Mouse (Mus musculus) stomach, adult 2 months (tissue): Measurements from ENCODE around the gene Abt1. TPM values are rescaled to one million over a fixed set of nuclear protein-coding genes. Genes with fewer than 3 reads are reported as not detected.

Experiments
- polyA plus RNA-seq: library from polyadenylated mRNA; depleted of rRNA; stranded (reverse); fragments of >200 nt; gene quantifications from 2 replicates; pipeline ENCODE4 v1.2.3, GENCODE M21; 2012; rRNA removed

Gene Abt1
- polyA plus RNA-seq, result 0.47 and 0.56 TPM in 2 replicates

DNA sequence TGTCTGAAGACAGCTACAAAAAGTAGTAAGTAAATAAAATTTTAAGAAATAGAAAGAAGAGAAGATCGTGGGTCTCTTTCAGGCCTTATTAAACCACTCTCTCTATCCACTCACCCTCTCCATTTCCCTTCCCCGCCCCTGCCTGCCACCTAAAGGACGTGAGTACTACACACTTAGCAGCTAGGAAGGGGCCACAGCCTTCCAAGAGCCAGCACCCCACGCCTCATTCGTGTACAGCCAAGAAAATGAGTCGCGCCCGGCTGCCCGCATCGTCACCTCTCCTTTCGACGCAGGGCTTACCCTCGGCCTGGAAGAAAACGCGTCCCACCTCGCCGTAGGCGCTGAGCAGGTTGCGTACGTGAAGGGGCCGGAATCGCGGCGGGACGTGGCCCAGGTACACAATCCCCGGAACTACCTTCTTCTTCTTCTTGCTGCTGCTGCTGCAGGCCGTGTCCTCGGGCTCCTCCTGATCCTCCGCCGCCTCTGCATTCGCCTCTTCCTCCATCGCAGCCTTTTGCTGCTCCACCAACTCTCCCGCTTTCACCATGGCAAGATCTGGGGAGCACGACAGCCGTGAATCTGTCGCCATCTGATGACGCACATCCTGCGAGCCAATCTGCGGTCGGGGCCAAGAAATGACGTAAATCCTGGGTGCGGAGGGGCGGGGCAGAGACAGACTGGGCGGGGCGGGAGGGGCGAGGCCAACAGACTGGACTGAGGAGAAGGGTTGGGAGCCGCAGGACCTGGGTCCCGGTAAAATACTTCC, at the start of gene Abt1:
Gene Abt1, minus strand, starts transcription at position 581 of the 766 bp plus-strand sequence.

DNA sequence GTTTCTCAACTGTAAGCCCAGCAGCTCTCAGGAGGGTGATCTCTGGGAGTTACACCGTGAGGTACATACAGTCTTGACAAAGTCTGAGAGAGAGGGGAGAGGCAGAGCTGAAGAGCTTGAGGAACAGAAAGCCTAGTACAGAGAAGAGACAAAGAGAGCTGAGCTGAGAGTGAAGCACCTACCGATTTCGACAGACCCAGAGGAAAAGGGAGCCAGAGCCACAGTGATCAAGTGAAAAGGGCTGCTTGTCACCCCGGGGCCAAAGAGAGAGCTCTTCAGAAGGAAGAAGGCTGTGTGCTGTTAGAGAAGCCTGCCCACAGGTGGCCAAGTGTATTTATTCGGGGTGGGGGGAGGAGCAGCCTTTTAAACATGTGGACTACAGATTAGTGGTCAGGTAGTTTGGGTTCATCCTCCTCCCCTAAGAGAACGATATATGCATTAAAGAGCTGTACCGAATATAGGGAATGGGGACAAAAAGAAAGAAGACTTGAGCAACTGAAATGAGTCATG, 42.0 kb upstream of the Abt1 start, which contains the start of gene Btn1a1:
Gene Btn1a1, minus strand, starts transcription at position 302 of the 510 bp plus-strand sequence.

DNA sequence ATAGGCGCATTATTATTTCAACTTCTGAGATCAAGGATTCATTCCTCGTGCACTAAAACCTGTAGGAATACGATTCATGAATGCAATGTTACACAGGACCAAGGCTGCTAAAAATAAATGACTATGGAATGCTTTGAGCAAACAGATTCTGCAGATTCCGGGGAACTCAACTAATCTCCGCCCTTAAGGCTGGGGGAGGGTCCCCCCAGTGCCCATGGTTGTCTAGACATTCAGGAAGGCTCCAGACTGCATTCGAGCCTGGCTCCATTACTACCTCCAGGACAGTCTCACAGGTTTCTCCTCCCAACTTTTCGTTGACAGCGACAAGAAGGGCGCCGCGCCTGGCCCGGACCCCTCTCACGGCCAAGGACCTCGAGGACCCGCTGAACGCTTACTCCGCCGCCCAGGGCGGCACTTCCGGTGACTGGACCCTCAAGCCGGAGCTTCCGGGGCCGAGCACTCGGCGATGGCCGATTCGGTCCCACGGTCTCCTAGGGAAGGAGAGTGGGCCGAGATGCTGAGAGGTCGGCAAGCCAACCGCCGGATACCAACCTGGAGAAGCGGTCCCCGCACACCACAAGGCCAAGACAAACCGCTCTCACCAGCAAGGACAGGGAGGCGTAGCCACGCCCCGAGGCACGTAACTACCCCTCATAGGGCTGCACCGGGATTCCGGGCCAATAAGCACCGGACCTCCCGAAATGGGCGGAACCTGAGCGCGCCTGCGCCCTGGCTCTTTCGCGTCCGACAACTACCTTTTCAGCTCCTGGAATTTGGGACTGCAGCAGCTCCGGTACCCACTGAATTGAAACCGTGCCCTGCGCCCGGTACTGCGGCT, 54.9 kb downstream of the Abt1 start, which contains the start of gene Zfp322a:
Gene Zfp322a, minus strand, starts transcription at position 626 of the 838 bp plus-strand sequence.

Other genes starting within 250 kb of the Abt1 start
- not detected in 2 replicates for gene Vmn1r220, start 235.9 kb downstream of the Abt1 start, polyA plus RNA-seq
- gene Vmn1r221, start 209.7 kb downstream of the Abt1 start, polyA plus RNA-seq, result not detected in 2 replicates
- gene Vmn1r222, start 187.9 kb downstream of the Abt1 start, polyA plus RNA-seq, result not detected in 2 replicates
- gene Vmn1r223, start 176.7 kb downstream of the Abt1 start, polyA plus RNA-seq, result not detected in 2 replicates
- 0.19 and 0.23 TPM in 2 replicates for gene Zfp322a, start 54.7 kb downstream of the Abt1 start, polyA plus RNA-seq
- gene Btn1a1, start 42.0 kb upstream of the Abt1 start, polyA plus RNA-seq, result 0.02 TPM in 2 replicates
- gene Btn2a2, start 65.0 kb upstream of the Abt1 start, polyA plus RNA-seq, result not detected in 2 replicates
- 10.2 and 16.4 TPM in 2 replicates for gene Hist1h4h, start 107.2 kb upstream of the Abt1 start, polyA plus RNA-seq
- 126 and 148 TPM in 2 replicates for gene Hist1h2af, start 110.0 kb upstream of the Abt1 start, polyA plus RNA-seq
- gene Hist1h3g, start 111.6 kb upstream of the Abt1 start, polyA plus RNA-seq, result 15.8 and 18.3 TPM in 2 replicates
- 0.87 and 1.9 TPM in 2 replicates for gene Hist1h2bh, start 119.5 kb upstream of the Abt1 start, polyA plus RNA-seq
- gene Hist1h3f, start 120.2 kb upstream of the Abt1 start, polyA plus RNA-seq, result 4.2 and 5.6 TPM in 2 replicates
- gene Hist1h4f, start 127.8 kb upstream of the Abt1 start, polyA plus RNA-seq, result 2.2 and 2.4 TPM in 2 replicates
- gene Hist1h1d, start 129.4 kb upstream of the Abt1 start, polyA plus RNA-seq, result 0.04 and 0.10 TPM in 2 replicates
- gene Hist1h3e, start 138.5 kb upstream of the Abt1 start, polyA plus RNA-seq, result 13.8 and 14.4 TPM in 2 replicates
- gene Hist1h2ae, start 147.4 kb upstream of the Abt1 start, polyA plus RNA-seq, result 3.3 and 7.8 TPM in 2 replicates
- 15.0 and 22.9 TPM in 2 replicates for gene Hist1h2bg, start 147.5 kb upstream of the Abt1 start, polyA plus RNA-seq
- gene Hist1h2bf, start 150.3 kb upstream of the Abt1 start, polyA plus RNA-seq, result 5.2 and 7.1 TPM in 2 replicates
- gene Hist1h2ad, start 150.5 kb upstream of the Abt1 start, polyA plus RNA-seq, result 2.5 and 3.6 TPM in 2 replicates
- 5.2 and 6.2 TPM in 2 replicates for gene Hist1h3d, start 151.9 kb upstream of the Abt1 start, polyA plus RNA-seq
- gene Hist1h4d, start 157.7 kb upstream of the Abt1 start, polyA plus RNA-seq, result 3.2 and 3.6 TPM in 2 replicates
- 1.1 TPM in 2 replicates for gene Hist1h2be, start 197.3 kb upstream of the Abt1 start, polyA plus RNA-seq
- 0.74 and 1.3 TPM in 2 replicates for gene Hist1h1e, start 198.7 kb upstream of the Abt1 start, polyA plus RNA-seq